Mouse (Mus musculus) layer of hippocampus, adult 9-10 months (tissue): Measurements from ENCODE around the gene Rab10.

ENCODE experiments used
- DNase-seq: peaks from one replicate; pipeline ENCODE4 v3.0.0; 2022; ENCODE audit warnings: low spot score

The Rab10 gene

DNA sequence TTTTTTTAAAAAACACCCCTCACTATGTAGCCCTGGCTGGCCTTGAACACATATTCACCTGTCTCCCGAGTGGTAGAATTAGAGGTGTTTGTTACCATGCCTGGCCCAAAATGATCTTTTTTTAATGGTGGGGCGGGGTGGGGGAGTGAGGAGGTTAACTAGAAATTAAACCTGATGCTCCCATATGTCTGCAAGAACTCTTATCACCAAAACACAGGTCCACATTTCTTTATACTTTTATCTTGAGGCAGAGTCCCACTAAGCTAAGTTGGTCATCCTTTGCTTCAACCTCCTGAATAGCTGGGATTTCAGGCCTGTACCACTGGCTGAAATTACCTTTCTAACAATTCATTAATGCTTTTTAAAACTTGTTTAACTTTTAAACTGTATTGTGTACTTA lies 13.7 kb downstream of the Rab10 start:
- no peak for DNase-seq

DNA sequence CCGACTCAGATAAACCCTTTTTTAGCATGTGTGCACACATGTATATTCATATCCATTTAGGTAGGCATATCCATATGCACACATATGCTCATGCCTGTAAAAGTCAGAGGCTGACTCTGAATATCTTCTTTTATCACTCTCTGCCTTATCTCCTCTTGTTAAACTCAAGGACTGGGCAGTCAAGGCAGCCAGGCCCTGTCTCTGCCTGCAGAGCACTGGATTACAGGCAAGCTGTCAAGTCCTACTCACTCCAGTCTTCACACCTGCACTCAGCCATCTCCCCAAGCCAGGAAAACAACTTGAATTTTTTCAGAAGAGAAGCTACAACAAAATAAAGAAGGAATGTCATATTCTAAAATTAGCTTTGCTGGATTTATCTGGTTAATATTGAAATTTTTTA lies 17.9 kb downstream of the Rab10 start:
- no peak for DNase-seq

DNA sequence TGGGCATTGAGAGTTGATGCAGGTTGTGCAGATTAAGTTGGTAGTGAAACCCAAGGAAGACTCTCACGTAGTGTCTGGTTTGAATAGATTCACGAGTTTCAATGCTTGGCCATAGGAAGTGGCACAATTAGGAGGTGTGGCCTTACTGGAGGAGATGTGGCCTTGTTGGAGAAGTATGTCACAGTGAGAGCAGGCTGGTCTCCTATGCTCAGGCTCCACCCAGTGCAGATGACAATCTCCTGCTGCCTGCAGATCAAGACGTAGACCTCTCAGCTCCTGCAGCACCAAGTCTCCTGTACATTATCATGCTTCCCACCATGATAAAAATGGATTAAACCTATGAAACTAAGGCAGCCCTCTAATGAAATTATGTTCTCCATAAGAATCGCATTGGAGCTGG lies 18.7 kb downstream of the Rab10 start:
- no peak for DNase-seq

DNA sequence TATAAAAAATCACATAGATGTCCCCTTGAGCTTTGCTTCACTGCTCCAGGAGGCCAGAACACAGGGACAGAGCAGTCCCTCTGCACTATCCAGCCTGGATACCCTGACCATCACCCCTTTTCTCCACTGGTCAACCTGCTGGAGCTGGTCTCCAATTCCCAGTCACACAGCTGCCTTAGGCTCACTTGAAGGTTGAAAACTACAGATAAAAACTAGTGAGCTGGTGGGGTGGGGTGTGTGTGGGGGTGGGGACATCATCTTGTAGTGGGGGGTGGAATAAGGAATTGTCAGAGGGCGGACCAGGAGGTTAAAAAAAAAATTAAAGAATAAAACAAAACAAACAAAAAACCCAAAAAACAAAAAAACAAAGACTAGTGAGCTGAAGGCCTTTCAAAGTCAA lies 21.3 kb downstream of the Rab10 start:
- no peak for DNase-seq

DNA sequence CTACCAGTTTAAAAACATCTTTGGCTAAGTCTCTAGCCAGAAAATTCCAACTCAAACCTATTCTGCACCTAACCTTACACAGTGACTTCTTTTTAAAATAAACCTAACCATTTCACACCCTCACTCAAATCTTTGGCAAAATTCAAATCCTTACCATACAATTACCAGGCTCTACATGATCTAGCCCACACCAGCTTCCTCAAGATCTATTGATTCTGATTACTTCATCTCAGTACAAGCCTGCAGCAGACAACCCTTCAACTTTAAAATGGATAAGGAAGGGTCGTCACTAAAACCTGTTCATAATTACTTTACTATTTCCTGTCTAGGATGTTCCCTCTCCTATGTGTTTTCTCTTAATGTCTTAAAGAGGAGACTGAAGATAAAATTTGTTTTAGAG lies 23.9 kb downstream of the Rab10 start:
- DNase-seq = no peak

DNA sequence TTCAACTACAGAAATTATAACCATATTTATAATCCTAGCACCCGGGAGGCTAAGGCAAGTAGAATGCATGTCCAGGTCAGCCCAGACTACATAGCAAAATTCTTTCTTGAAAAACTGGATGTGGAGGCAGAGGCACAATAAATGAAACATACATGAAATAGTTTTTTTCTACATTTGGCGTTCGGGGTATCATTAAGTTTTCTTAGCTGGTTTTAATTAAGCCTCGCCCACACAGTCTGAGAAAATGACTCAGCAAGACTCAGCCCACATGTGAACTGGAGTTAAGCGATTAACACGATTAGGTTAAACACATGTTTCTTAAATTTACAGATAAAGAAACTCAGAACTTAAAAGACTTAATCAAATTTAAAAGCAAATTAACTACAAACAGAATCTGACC lies 24.4 kb downstream of the Rab10 start:
- no peak for DNase-seq

DNA sequence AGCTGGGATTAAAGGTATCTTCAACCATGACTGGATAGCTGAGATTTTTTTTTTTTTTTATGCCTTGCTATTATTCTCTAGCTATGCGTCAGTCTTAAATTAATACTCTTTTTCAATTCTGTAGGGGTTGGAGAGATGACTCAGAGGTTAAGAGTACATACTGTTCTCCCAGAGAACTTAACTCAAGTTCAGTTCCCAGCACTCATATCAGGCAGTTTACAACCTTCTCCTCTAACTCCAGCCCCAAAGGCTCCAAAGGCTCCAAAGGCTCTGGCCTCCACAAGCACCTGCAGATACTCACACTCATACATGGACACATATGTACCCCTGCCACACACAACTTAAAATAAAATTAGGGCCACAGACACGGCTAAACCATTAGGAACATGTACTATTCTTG lies 25.3 kb downstream of the Rab10 start:
- DNase-seq = no peak

DNA sequence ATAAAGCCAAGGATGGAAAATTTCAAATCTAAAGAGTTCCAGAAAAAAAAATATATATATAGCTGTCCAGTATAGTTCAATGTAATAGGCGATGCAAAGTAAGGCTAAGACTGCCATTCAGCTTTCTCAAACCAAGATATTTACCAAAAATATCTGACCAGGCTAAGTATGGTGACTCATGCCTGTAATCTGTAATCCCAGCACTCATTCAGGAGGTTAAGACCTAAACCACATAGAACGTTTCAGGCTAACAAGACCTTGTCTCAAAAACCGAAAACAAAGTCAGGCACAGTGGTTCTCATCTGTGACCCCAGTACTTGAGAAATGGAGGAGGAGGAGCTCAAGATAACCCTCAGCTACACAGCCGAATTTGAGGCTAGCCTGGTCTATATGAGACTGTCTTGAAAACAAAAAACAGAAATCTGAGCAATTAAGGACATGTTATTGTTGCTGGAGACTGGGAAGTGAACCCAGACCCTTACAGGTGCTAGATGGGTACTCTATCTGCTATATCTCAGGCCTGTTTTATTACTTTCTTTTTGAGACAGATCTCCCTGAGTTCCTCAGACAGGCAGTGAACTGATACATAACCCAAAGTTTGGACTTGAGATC lies 25.8 kb downstream of the Rab10 start:
- no peak for DNase-seq

DNA sequence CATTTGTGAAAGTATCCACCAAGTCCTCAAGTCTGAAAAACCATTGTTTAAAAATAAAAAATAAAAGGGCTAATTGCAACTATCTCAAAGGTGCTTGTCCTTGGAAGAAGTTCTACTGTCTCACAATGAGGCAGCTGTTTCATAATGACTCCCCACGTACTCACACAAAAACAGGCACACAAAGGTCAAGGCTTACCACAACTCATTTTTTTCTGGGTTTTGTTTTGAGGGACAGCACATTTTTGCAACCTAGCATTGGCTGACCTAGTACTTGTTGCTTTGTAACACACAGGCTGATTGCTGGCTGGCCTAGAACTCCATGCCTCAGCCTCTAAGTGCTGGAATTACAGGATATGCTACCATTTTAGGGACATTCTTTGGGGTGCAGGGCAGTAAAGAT lies 26.8 kb downstream of the Rab10 start:
- DNase-seq = no peak

DNA sequence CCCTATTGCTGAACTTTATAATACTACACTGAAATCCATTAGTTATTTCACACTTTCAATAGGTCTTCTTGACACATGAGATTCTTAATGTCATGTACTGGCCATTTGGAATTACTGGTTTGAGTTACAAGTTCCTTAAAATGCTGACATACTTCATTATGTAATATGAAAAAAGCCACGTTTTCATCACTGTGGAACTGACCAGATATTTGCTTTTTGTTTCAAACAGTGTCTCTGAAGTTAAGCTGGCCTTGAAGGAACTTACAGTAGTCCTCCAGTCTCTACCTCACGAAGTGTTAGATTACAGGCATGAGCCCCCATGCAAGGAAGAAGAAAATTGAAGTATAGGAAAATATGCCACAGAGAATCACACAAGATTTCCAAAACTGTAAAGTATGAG lies 27.2 kb downstream of the Rab10 start:
- no peak for DNase-seq

DNA sequence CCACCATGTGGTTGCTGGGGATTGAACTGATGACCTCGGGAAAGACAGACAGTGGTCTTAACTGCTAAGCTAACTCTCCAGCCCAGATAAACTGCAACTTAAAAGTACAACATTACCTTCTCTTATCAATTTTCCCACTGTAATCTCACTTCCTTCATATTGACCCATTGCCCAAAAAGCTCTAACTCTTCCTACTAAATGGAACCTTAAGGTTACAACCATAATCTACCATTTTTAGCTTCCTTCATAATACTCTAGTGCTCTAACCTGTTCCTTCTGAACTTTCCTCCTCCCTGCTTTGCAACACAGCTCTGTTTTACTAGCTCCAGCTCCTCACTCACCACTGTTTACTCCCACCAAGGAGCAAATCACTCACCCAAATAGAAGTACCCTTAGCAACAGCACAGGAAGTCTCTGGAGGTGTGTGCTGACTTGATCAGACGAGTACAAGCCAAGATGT lies 30.9 kb downstream of the Rab10 start:
- DNase-seq = no peak

DNA sequence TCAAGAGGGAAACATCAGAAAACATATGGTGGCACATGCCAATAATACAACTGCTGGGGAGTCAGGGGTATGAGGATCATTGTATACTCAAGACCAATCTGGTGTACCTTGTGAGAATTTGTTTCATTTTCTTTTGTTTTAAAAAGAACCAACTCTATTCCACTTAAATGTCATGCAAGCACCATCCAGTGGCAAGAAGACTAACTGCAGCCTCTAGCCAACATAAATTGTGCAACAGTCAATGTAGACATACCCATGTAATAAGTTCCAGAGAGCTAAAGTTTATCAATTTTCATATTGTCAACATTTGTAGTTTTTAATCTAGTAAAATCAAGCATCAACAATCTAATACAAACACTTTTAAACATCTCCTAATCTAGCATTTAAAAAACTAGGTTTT lies 39.0 kb downstream of the Rab10 start:
- no peak for DNase-seq

DNA sequence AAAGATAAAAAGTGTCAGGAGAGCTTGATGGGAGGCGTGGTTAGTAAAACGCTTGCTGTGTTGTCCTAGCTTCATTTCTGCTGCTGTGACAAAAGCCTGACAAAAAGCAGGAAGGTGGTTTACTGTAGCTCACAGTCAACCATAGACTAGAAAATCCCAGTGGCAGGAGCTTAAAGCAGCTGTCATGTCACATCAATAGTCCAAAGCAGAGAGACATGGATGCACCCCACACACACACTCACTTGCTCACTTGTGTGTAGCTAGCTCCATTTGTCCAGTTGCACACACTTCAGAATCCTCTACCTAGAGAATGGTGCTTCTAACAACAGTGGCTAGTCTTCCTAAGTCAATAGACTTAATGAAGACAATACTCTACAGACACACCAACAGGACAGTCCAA lies 42.4 kb downstream of the Rab10 start:
- no peak for DNase-seq

DNA sequence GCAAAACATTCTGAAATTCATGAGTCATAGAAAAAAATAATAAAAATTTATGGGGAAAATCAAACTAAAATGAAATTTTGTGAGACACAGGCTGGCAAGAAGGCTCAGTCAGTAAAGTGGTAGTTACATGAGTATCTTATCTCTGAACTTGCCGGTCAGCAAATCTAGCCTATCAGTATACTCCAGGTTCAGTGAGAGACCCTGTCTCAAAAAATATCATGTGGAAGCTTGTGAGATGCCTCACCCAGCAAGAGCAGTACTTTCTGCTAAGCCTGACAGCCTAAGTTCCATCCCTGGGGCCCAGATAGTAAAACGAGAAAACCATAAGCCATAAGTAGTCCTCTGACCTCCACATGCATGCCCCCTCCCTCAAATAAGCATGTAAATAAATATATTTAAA lies 44.6 kb downstream of the Rab10 start:
- DNase-seq = no peak

DNA sequence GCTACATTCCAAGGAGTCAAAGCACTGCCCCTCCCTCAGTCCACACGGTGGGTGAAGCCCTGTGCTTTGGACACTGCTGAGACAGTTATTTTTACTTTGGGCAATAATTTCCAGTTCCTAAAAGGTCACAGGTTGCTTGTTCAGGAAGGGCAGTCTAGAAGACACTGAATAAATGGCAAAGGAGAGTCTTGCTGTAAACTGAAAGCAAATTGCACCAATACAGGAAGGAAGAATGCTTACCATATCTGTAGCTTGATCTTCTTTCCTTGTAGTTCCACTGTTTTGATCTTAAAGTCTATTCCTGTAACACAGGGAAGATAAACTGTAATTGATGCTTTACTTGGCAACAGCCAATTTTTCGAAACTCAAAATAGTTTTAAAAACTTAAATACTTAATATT lies 45.3 kb downstream of the Rab10 start:
- DNase-seq = no peak

DNA sequence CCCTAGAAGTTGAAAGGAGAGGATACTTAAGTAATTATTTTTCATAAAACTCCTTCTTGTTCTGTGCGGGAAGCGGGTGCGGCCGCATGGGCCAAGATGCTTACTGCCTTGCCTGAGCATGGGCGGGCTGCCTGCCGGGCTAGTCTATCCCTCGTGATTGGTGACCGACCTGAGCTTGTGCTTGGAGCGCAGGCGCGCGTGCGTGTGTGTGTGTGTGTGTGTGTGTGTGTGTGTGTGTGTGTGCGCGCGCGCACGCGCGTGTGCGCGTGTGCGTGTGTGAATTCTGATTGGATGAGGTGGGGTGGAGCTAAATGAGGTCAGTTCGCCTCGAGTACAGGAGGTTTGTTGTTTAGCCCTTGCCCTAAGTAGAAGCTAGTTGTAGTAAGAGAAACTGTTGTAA lies 48.2 kb downstream of the Rab10 start:
- no peak for DNase-seq

DNA sequence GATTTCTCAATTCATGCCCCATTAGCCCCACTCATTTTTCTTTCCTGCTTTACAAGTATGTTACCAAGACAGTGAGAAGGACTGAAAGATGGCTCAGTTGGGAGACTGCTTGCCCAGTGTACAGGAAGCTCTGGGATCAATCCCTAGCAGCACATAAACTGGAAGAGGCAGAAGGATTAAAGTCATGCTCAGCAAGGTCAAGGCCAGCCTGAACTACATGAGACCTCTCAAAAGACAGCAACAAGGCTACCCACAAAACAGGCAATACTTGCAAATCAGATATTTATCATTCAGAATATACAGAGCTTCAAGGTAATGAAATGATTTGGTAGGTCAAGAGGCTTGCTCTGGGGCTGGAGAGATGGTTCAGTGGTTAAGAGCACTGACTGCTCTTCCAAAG lies 53.8 kb downstream of the Rab10 start:
- DNase-seq = no peak

DNA sequence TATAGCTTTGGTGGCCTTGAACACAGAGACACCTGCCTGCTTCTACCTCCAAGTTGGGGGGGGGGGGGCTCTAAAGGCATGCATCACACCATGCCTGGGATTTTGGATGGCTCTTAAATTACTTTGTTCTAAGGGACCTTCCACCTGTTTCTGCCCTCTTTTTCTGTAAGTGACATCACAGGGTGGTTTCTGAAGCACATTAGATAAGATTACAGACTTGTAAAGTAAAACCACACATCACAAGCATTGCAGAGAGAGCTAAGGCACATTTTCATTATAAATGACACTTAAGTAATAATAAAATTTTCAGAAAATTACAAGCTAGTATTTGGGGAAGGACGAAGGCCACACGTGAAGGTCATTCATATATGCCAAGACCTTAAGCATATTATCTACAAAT lies 54.3 kb downstream of the Rab10 start:
- no peak for DNase-seq

DNA sequence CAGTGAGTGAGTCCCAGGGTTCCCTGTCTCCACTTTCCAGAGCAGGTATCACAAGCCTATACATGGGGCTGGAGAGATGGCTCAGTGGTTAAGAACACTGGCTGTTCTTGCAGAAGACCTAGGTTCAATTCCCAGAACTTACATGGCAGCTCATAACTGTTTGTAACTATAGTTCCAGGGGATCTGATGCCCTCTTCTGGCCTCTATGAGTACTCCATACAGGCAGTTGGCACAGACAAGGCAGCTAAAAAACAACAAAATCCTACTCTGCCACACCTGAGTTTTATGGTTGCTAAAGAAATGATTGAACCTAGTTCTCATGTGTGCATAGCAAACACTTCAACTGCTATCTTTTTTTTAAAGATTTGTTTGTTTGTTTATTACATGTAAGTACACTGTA lies 56.2 kb downstream of the Rab10 start:
- no peak for DNase-seq

DNA sequence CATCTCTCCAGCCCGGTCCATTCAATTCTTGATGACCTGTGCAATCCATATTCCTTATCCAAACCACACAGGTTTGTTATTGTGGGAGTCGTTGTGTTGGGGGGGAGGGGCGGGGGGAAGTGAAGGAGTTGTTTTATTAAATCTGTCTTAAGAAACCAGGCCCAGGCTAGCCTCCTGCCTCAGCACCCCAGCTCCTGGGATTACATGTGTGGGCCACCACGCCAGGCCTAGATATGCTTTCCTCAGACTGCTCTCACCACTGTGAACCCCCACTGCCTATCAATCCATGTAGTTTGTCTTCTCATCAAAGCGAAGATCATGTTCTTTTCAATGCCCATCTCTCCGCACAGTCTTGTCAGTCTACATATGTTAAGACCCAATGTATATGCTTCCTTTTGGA lies 63.7 kb downstream of the Rab10 start:
- DNase-seq = no peak

DNA sequence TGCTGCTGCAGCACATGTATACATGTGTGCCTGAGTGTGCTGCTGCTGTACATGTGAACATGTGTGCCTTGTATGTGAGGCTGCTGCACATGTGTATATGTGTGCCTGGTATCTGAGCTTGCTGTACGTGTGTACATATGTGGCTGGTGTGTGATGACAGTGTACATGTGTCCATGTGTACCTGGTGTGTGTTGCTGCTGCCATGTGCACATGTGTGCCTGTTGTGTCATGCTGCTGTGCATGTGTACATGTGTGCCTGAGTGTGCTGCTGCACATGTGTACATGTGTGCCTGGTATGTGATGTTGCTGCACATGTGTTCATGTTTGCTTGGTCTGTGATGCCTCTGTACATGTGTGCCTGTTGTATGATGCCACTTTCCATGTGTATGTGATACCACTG lies 70.2 kb downstream of the Rab10 start:
- no peak for DNase-seq

DNA sequence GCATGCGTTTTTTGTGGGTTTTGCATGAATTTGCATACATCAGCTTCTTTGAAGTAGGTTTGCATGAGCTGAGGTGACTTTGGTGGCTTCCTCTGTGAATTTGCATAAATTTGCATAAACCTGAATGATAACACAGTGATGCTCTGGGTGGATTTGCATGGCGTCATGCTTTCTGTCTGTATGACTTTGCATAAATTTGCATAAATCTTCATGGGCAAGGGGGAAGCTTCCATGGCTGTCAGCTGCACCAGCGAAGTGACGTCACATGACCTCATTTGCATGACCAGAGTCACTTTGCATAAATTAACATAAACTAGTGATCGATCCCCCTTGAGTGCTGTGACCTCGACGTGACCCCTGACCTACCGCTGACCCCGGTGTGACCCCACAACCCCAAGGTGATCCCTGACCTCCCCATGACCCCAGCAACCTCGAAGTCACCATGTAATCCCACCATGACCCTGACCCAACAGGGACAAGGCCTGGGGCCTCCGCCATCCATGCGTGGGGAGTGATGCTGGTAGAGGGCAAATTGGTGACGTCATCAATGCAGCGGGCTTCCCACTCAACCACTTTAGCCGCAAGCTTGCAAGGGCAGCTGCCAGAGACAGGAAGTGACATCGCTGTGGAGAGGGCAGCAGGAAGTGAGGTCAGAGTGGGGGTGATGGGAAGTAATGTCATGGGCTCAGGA lies 71.3 kb downstream of the Rab10 start:
- DNase-seq = no peak

DNA sequence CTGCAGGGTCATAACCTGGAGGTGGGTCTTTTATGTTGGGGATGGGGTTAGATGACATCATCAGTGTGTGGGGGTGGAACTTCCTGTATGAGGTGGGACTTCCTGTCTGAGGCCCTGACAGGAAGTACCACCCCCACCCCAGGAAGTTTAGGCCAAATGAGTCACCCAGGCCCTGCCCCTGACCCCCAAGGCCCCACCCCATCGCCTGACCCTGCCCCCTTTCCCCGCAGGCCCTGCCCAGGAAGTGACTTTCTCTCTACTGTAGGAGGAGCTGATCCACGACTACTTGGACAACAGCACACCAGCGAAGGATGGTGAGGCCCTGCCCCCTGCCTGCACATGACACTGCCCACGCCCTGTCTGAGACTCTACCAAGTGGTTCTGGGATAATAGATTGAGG lies 72.0 kb downstream of the Rab10 start:
- DNase-seq = no peak
